Mouse (Mus musculus): ENCODE measurements at regions not wholly inside any gene's neighbourhood (a gene's known extent, or its start where the extent isn't known, plus 50 kb on each side); places are given as distances from the start of the nearest gene placed in this dataset.
A peak's percentile ranks its signal among the peaks of the same experiment; 100 is the strongest.

- H3K27ac ChIP-seq (replicated peaks) = no peak overlapping the region
- H3K9me3 ChIP-seq (ENCODE audit: control insufficient read depth, low read length) = no peaks in the 10 kb centered on the region
- H3K27me3 ChIP-seq (ENCODE audit: control insufficient read depth, insufficient read depth, low read length) = no peaks in the 10 kb centered on the region
- no peaks in the 10 kb centered on the region for H3K36me3 ChIP-seq (ENCODE audit: control insufficient read depth, insufficient read depth, low read length)
- H3K4me2 ChIP-seq (replicated peaks; ENCODE audit: low read depth) = no peak overlapping the region
- peaks cover 5% of the 10 kb centered on the region; the same call in 1 of the 2 replicates for H3K4me1 ChIP-seq (replicated peaks; ENCODE audit: control insufficient read depth, insufficient read depth)
- 54% methylated on average over 4 of the region's 4 CpGs for WGBS
- no peak overlapping the region for H3K9ac ChIP-seq (ENCODE audit: low read length)
- TF ChIP-seq CTCF (IDR thresholded peaks at IDR 0.05; ENCODE audit: low read depth) (no peak), EP300 (optimal IDR thresholded peaks at IDR 0.05) (no peak)
- no peak overlapping the region for H3K4me3 ChIP-seq (ENCODE audit: low read depth, low read length)
- DNase-seq (ENCODE audit: low spot score) = no peak
- no peak for ATAC-seq (ENCODE audit: low FRiP score, low TSS enrichment)
Observed at GRCm38 (mm10) chr9:32016286-32016685, 99.7 kb upstream of the Arhgap32 start.

- DNase-seq (ENCODE audit: low spot score) (no peak), ATAC-seq (ENCODE audit: low FRiP score, low TSS enrichment) (no peak)
- no peaks in the 10 kb centered on the region for H3K27me3 ChIP-seq (ENCODE audit: control insufficient read depth, insufficient read depth, low read length)
- no peak overlapping the region for H3K9ac ChIP-seq (ENCODE audit: low read length)
- no peaks in the 10 kb centered on the region for H3K36me3 ChIP-seq (ENCODE audit: control insufficient read depth, insufficient read depth, low read length)
- no peak overlapping the region for H3K4me3 ChIP-seq (ENCODE audit: low read depth, low read length)
- H3K27ac ChIP-seq (replicated peaks) = no peak overlapping the region
- H3K4me1 ChIP-seq (replicated peaks; ENCODE audit: control insufficient read depth, insufficient read depth) = peaks cover 6% of the 10 kb centered on the region; the same call in 1 of the 2 replicates
- H3K4me2 ChIP-seq (replicated peaks; ENCODE audit: low read depth) = no peak overlapping the region
- TF ChIP-seq CTCF (IDR thresholded peaks at IDR 0.05; ENCODE audit: low read depth) (no peak), EP300 (optimal IDR thresholded peaks at IDR 0.05) (no peak)
- H3K9me3 ChIP-seq (ENCODE audit: control insufficient read depth, low read length) = no peaks in the 10 kb centered on the region
Observed at GRCm38 (mm10) chr9:32018020-32018419, 97.9 kb upstream of the Arhgap32 start.

- no peak for ATAC-seq (ENCODE audit: low FRiP score, low TSS enrichment)
- DNase-seq (ENCODE audit: low spot score) = no peak
- Histone ChIP-seq H3K9ac (ENCODE audit: low read length) (no peak overlapping the region), H3K36me3 (ENCODE audit: control insufficient read depth, insufficient read depth, low read length) (no peaks in the 10 kb centered on the region), H3K9me3 (ENCODE audit: control insufficient read depth, low read length) (no peaks in the 10 kb centered on the region), H3K27me3 (ENCODE audit: control insufficient read depth, insufficient read depth, low read length) (no peaks in the 10 kb centered on the region), H3K4me1 (replicated peaks; ENCODE audit: control insufficient read depth, insufficient read depth) (peaks cover 6% of the 10 kb centered on the region; the same call in 1 of the 2 replicates), H3K4me2 (replicated peaks; ENCODE audit: low read depth) (no peak overlapping the region), H3K4me3 (ENCODE audit: low read depth, low read length) (no peak overlapping the region), H3K27ac (replicated peaks) (no peak overlapping the region)
- WGBS = 74% methylated on average over 5 of the region's 5 CpGs
- TF ChIP-seq CTCF (IDR thresholded peaks at IDR 0.05; ENCODE audit: low read depth) (no peak), EP300 (optimal IDR thresholded peaks at IDR 0.05) (no peak)
Observed at GRCm38 (mm10) chr9:32019786-32020185, 96.2 kb upstream of the Arhgap32 start.

DNA sequence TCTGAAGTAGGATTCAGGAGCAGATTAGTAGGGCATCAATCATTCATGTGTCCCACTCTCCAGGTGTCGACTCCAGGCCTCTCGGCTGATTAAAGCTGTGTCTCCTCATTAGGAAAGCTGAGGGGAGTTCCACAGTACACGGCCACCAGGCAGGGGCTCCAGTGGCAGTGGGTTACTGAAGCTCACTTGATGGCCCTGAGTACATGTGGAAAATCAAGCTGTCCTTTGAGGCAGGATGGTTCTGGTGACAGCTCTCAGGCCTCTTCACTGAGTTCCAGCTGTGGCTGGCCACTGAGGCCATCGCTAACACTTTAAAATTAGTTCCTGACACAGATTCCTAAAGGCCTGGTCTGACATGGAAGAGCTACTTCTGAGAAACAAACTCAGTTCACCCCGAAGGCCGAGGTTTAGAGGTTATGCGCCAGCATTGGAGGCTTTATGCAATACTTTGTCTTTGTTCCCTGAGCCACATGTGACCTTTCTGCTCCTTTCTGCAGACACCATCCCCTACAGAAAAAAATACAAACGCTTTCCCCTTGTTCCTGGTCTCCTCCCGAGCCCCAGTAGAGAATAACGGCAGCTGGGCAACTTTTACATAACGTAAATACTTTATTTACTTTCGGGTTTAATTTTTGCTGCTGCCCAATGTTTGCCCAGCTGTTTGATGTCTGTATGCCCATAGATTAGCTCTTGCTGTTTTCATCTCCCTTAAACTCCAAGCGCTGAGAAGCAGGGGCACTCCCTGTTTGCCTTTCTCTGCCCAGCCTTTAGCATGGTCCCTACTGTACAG lies 94.8 kb upstream of the Arhgap32 start:
- H3K4me3 ChIP-seq (ENCODE audit: low read depth, low read length) = no peak overlapping the region
- TF ChIP-seq CTCF (IDR thresholded peaks at IDR 0.05; ENCODE audit: low read depth) (no peak), EP300 (optimal IDR thresholded peaks at IDR 0.05) (no peak)
- H3K4me1 ChIP-seq (replicated peaks; ENCODE audit: control insufficient read depth, insufficient read depth) = peaks cover 6% of the 10 kb centered on the region; the same call in 1 of the 2 replicates
- no peaks in the 10 kb centered on the region for H3K36me3 ChIP-seq (ENCODE audit: control insufficient read depth, insufficient read depth, low read length)
- peak overlapping the region; percentile 76 for H3K27ac ChIP-seq (replicated peaks)
- peak overlapping the region; percentile 38; the same call in 1 of the 2 replicates for H3K9ac ChIP-seq (ENCODE audit: low read length)
- no peak overlapping the region; the same call in 1 of the 2 replicates for H3K4me2 ChIP-seq (replicated peaks; ENCODE audit: low read depth)
- 27% methylated on average over 13 of the region's 13 CpGs for whole genome bisulfite sequencing
- DNase-seq (ENCODE audit: low spot score) (peak; percentile 52), ATAC-seq (ENCODE audit: low FRiP score, low TSS enrichment) (peak; percentile 86)
- H3K9me3 ChIP-seq (ENCODE audit: control insufficient read depth, low read length) = no peaks in the 10 kb centered on the region
- H3K27me3 ChIP-seq (ENCODE audit: control insufficient read depth, insufficient read depth, low read length) = no peaks in the 10 kb centered on the region

DNA sequence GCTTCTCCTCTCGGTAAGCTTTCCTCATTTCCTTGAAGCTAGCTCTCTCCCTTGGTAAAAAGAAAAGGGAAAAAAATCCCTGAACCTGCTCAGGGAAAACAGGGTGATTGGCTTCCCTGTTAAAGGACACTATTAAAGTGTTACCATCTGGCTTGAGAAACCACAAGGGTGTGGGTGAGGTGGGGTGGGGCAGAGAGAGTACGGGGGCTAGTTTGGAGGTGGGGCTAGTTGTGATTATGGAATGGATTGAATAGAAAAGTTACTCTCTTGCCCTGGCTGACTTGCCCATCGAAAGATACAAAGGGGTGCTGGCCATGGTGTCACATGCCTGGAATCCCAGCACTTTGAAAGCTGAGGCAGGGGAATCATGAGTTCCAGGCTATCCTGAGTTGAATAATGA lies 94.2 kb upstream of the Arhgap32 start:
- no peaks in the 10 kb centered on the region for H3K9me3 ChIP-seq (ENCODE audit: control insufficient read depth, low read length)
- H3K27ac ChIP-seq (replicated peaks) = peak overlapping the region; percentile 76
- 49% methylated on average over 3 of the region's 3 CpGs for WGBS
- H3K9ac ChIP-seq (ENCODE audit: low read length) = peak overlapping the region; percentile 38; the same call in 1 of the 2 replicates
- H3K27me3 ChIP-seq (ENCODE audit: control insufficient read depth, insufficient read depth, low read length) = no peaks in the 10 kb centered on the region
- H3K4me2 ChIP-seq (replicated peaks; ENCODE audit: low read depth) = no peak overlapping the region
- no peak overlapping the region for H3K4me3 ChIP-seq (ENCODE audit: low read depth, low read length)
- ATAC-seq (ENCODE audit: low FRiP score, low TSS enrichment) (peak; percentile 59; the same call in 1 of the 2 replicates), DNase-seq (ENCODE audit: low spot score) (peak; percentile 34)
- H3K36me3 ChIP-seq (ENCODE audit: control insufficient read depth, insufficient read depth, low read length) = no peaks in the 10 kb centered on the region
- TF ChIP-seq EP300 (optimal IDR thresholded peaks at IDR 0.05) (no peak), CTCF (IDR thresholded peaks at IDR 0.05; ENCODE audit: low read depth) (no peak)
- peaks cover 6% of the 10 kb centered on the region; the same call in 1 of the 2 replicates for H3K4me1 ChIP-seq (replicated peaks; ENCODE audit: control insufficient read depth, insufficient read depth)

DNA sequence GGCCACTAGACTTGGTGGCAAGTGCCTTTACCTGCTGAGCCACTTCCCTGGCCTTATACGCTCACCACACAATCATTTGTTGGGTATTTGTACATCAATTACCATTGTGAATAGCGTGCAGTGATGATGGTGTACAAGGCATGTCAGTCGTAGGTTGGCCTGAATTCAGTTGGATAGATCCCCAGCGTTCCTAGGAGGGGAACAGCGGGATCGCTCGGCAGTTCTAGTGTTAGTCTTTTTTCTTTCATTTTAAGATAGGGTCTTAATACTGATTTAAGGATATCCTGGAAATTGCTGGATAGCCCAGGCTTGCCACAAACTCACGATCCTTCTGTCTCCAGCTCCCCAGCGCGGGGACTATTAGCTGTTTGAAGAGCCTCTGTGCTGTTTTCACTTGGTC lies 92.9 kb upstream of the Arhgap32 start:
- Histone ChIP-seq H3K4me2 (replicated peaks; ENCODE audit: low read depth) (no peak overlapping the region), H3K9me3 (ENCODE audit: control insufficient read depth, low read length) (no peaks in the 10 kb centered on the region), H3K4me3 (ENCODE audit: low read depth, low read length) (no peak overlapping the region), H3K27me3 (ENCODE audit: control insufficient read depth, insufficient read depth, low read length) (no peaks in the 10 kb centered on the region), H3K4me1 (replicated peaks; ENCODE audit: control insufficient read depth, insufficient read depth) (peaks cover 6% of the 10 kb centered on the region; the same call in 1 of the 2 replicates), H3K36me3 (ENCODE audit: control insufficient read depth, insufficient read depth, low read length) (no peaks in the 10 kb centered on the region), H3K27ac (replicated peaks) (no peak overlapping the region), H3K9ac (ENCODE audit: low read length) (no peak overlapping the region)
- ATAC-seq (ENCODE audit: low FRiP score, low TSS enrichment) (no peak), DNase-seq (ENCODE audit: low spot score) (no peak)
- TF ChIP-seq CTCF (IDR thresholded peaks at IDR 0.05; ENCODE audit: low read depth) = no peak
- TF ChIP-seq EP300 (optimal IDR thresholded peaks at IDR 0.05) = no peak
- WGBS = 90% methylated on average over 10 of the region's 10 CpGs
